Mouse (Mus musculus) CD4-positive, CD25-positive, alpha-beta regulatory T cell, adult 9 weeks (primary cell): ENCODE results near the gene Tmem129. TPM values are rescaled to one million over a fixed set of nuclear protein-coding genes. Genes with fewer than 3 reads are reported as not detected.

Experiments used
- polyA plus RNA-seq: library from polyadenylated mRNA; unstranded; fragments of 100-300 nt; shearing (Covaris generic); gene quantifications from one replicate; pipeline ENCODE4 v1.2.1, GENCODE M21; 2017

The Tmem129 gene
- 38.6 TPM for polyA plus RNA-seq

GRCm38 (mm10) chr5:33657787-33658663, at the start of gene Tmem129, which contains the start of gene Tacc3:
TSS of gene Tmem129 (minus strand) at chr5:33658416.
TSS of gene Tacc3 (plus strand) at chr5:33658128.

GRCm38 (mm10) chr5:33651921-33652782, 6.1 kb downstream of the Tmem129 start, which contains the start of gene Slbp:
TSS of gene Slbp (minus strand) at chr5:33652574.

GRCm38 (mm10) chr5:33629301-33629987, 28.8 kb downstream of the Tmem129 start, which contains the start of the genes Fam53a and Gm9903:
TSS of gene Fam53a (minus strand) at chr5:33629635.
TSS of gene Gm9903 (plus strand) at chr5:33629925.

Other genes starting within 250 kb of the Tmem129 start
- gene Nkx1-1, start 224.4 kb downstream of the Tmem129 start, polyA plus RNA-seq = not detected
- gene Fam53a, start 28.8 kb downstream of the Tmem129 start, polyA plus RNA-seq = 22.1 TPM
- 1.4 TPM for gene Gm9903, start 28.5 kb downstream of the Tmem129 start, polyA plus RNA-seq
- gene Slbp, start 5.8 kb downstream of the Tmem129 start, polyA plus RNA-seq = 171 TPM
- 21.1 TPM for gene Tacc3, start 288 bp downstream of the Tmem129 start, polyA plus RNA-seq
- not detected for gene Fgfr3, start 63.3 kb upstream of the Tmem129 start, polyA plus RNA-seq
- gene Letm1, start 124.4 kb upstream of the Tmem129 start, polyA plus RNA-seq = 16.0 TPM
- gene Nsd2, start 162.3 kb upstream of the Tmem129 start, polyA plus RNA-seq = 8.1 TPM